Mouse (Mus musculus) midbrain, embryonic 14.5 days (tissue): ENCODE measurements around the gene Cpsf7. TPM values are rescaled to one million over a fixed set of nuclear protein-coding genes. Genes with fewer than 3 reads are reported as not detected.
A peak's percentile ranks its signal among the peaks of the same experiment; 100 is the strongest.

ENCODE experiments used
- ATAC-seq: fragments of 200-750 bp; cut with Nextera tagmentation; 2 replicates; pipeline ENCODE4 v1.8.0; 2017; ENCODE audit warnings: moderate number of reproducible peaks, moderate library complexity; ENCODE audit not compliant: low FRiP score, low TSS enrichment
- DNase-seq: peaks from one replicate; pipeline ENCODE4 v3.0.0-alpha.2; 2015
- H3K27ac ChIP-seq: fragments of 300-500 bp; sonication (generic); replicated peaks from 2 replicates; pipeline ENCODE4 v1.5.1; 2014; ENCODE audit warnings: mild to moderate bottlenecking, low read depth, low read length, moderate library complexity
- H3K27me3 ChIP-seq: fragments of 300-500 bp; sonication (generic); 2 replicates; pipeline ENCODE4 v1.6.1; 2014; ENCODE audit warnings: low read length, control low read depth, mixed read lengths; ENCODE audit not compliant: control insufficient read depth, insufficient read depth
- H3K36me3 ChIP-seq: fragments of 300-500 bp; sonication (generic); 2 replicates; pipeline ENCODE4 v1.6.1; 2014; ENCODE audit warnings: low read length, control low read depth; ENCODE audit not compliant: control insufficient read depth, insufficient read depth
- H3K4me1 ChIP-seq: fragments of 300-500 bp; sonication (generic); 2 replicates; pipeline ENCODE4 v1.6.1; 2014; ENCODE audit warnings: mild to moderate bottlenecking, antibody characterized with exemption, low read length, control low read depth; ENCODE audit not compliant: control insufficient read depth, insufficient read depth
- H3K4me2 ChIP-seq: fragments of 300-500 bp; sonication (generic); 2 replicates; pipeline ENCODE4 v1.6.1; 2014; ENCODE audit warnings: mild to moderate bottlenecking, low read length, moderate library complexity
- H3K4me3 ChIP-seq: fragments of 300-500 bp; sonication (generic); replicated peaks from 2 replicates; pipeline ENCODE4 v1.5.1; 2014; ENCODE audit warnings: low read depth, low read length
- H3K9ac ChIP-seq: fragments of 300-500 bp; sonication (generic); replicated peaks from 2 replicates; pipeline ENCODE4 v1.6.1; 2014; ENCODE audit warnings: mild to moderate bottlenecking, low read length, moderate library complexity
- H3K9me3 ChIP-seq: fragments of 300-500 bp; sonication (generic); 2 replicates; pipeline ENCODE4 v1.6.1; 2016; ENCODE audit warnings: low read length, control low read depth, mixed read lengths; ENCODE audit not compliant: control insufficient read depth
- WGBS: fragments of 180-500 bp; shearing (Covaris S2); extraction: QIAGEN DNeasy Blood & Tissue Kit; methylation state at CpG from one replicate; pipeline ENCODE4 v1.1.7; 2014; 5-methylcytosine and 5-hydroxymethylcytosine counted together
- polyA plus RNA-seq: library from polyadenylated mRNA; unstranded; fragments of >200 nt; fragmentation: Nextera tagmentation; extraction: Ambion mirVana; gene quantifications from 2 replicates; pipeline ENCODE4 v1.2.1, GENCODE M21; 2014

Gene Cpsf7
- polyA plus RNA-seq = 52.9 and 66.0 TPM in 2 replicates

DNA sequence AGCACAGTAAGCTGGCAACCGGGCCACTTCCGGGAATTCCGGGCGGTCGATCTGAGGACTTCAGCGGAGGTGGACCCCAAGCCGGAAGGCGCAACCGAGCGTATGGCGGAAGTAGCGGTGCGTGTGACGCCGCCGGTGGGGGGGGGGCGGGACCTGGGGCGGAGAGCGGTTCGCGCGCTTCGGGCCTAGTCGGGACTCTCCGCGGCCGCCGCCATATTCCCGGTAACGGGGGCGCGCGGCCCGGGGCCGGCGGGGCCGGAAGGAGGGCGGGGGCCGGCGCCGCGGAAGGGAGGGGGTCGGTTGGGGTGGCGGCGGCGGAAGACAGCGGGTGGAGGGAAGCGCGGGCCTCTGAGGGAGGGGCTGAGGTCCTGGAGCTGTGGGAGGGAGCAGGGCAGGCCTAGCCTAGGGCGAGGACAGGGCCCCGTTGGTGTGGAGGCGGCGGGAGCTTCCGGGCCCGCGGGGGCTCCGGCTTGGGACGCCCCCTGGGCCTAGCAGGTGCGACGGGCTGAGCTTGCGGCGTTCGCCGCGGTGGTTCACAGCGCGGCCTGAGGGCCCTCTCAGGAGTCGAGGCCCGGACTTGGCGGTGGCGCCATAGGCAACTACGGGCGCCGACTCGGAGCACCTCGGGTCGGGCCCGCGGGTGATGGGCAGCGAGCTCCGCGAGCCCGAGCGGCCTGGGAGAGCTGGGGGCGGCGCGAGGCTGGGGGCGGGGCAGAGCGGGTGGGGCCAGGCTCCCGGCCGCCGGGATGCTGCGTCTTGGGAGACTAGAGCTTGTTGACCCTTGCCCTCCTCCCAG is at the start of gene Cpsf7:
TSS of gene Cpsf7 (plus strand) at position 161 of the 796 bp plus-strand sequence.
- Histone ChIP-seq H3K9me3 (no peaks in the 10 kb centered on the region), H3K4me1 (peaks cover 17% of the 10 kb centered on the region), H3K4me3 (peak within 1 kb of the TSS; percentile 96), H3K27ac (peak within 1 kb of the TSS; percentile 94), H3K4me2 (peak within 1 kb of the TSS; percentile 75), H3K27me3 (no peaks in the 10 kb centered on the region), H3K9ac (peak within 1 kb of the TSS; percentile 94), H3K36me3 (peaks cover 13% of the 10 kb centered on the region)
- DNase-seq (peak; percentile 96), ATAC-seq (peak; percentile 92)
- WGBS = under 1% methylated on average over 86 of the region's 93 CpGs

DNA sequence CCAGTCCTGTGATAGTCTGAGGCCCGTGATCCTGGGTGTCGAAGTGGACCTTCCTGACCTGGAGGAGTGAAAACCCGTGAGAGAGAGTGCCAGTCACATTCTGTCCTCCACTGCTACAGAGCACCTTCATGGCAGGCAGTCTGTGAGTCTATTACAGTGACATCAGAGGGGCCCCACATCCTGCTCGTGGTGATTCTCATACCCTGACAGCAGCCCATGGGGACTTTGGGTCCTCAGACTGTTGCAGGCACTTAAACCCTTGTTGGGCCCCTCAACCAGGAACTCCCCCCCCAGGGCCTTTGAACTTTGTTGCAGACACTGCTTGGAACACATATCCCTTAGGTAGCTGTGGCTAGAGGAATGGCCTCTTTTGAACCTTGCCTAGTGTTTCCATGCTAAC is 45.5 kb upstream of the Cpsf7 start:
- DNase-seq (no peak), ATAC-seq (no peak)
- Histone ChIP-seq H3K9ac (no peak overlapping the region), H3K9me3 (no peaks in the 10 kb centered on the region), H3K27ac (no peak overlapping the region), H3K27me3 (no peaks in the 10 kb centered on the region), H3K4me2 (no peak overlapping the region), H3K4me1 (peaks cover 13% of the 10 kb centered on the region), H3K4me3 (no peak overlapping the region), H3K36me3 (no peaks in the 10 kb centered on the region)
- WGBS = 77% methylated on average over 4 of the region's 4 CpGs

DNA sequence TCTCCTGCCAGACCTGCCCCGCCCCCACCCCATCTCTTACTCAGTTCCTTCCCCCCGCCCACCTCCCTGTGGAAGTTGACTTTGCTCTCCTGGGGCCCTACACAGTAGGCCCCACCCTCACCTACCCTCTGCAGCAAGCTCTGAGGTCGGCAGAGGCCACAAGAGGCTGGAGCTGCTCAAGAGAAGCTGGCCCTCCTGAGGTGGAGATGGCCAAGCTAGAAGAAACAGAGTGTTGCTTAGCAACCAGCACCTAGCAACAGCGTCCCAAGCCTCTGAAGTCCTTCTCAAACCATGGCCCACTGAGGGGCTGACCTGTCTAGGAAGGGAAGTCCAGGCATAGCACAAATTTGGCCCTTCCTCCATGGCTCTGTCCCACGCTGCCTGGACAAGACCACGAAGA is 42.4 kb upstream of the Cpsf7 start, which contains the start of gene Ppp1r32:
TSS of gene Ppp1r32 (minus strand) at position 226 of the 400 bp plus-strand sequence.
- Histone ChIP-seq H3K36me3 (no peaks in the 10 kb centered on the region), H3K4me3 (no peak within 1 kb of the TSS), H3K27me3 (no peaks in the 10 kb centered on the region), H3K27ac (0 out of 2 replicates have a peak within 1 kb of the TSS, but pooled peaks have one; percentile 13), H3K9ac (no peak within 1 kb of the TSS), H3K4me1 (peaks cover 13% of the 10 kb centered on the region), H3K4me2 (0 out of 2 replicates have a peak within 1 kb of the TSS, but pooled peaks have one; percentile 5), H3K9me3 (no peaks in the 10 kb centered on the region)
- peak; percentile 46; the same call in 1 of the 2 replicates for ATAC-seq
- peak; percentile 78 for DNase-seq
- WGBS = 18% methylated on average over 6 of the region's 6 CpGs

DNA sequence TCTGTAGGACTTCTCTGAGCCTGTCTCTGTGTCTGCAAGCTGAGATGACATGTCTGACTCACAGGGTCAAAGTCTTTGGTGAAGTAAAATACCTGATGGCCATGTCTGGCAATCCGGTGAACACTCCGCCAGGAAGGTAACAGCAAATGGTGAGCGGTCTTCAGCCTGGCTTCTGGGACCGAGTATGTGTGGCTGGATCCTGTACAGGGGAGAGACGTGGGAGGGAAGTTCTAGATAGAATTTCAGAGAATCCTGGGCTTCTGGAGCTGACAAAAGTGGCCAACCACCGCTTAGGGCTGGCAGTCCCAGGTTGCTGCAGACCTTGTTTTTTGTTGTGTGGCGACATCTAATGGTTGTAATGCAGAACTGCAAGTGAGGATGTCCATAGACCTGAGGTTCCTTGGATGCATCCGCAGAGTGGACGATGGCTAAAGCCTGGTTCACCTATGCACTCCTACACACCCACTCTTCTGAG is 38.8 kb upstream of the Cpsf7 start:
- peak; percentile 82 for ATAC-seq

DNA sequence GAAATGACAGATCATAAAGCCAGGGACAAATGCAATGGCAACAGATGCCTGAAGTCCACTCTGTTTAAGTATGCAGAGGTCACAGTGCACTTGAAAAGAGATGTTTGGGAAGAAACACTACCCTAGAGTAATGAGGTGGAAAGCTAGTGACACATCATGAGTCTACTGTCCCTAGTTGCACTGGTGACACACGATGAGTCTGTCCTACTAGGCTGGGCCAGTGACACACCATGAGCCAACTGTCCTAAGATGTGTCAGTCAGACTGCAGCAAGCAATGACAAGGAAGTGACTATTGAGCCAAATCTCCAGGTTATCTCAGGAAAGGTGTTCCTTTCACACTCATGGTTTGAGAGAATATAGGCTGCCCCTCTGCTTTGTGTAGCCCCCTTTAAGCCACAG is 29.4 kb upstream of the Cpsf7 start:
- 97% methylated on average over 1 of the region's 1 CpGs for whole genome bisulfite sequencing
- DNase-seq (no peak), ATAC-seq (no peak)
- H3K4me3 ChIP-seq = no peak overlapping the region
- H3K4me2 ChIP-seq = no peak overlapping the region
- H3K9me3 ChIP-seq = no peaks in the 10 kb centered on the region
- H3K4me1 ChIP-seq = peaks cover 6% of the 10 kb centered on the region
- no peak overlapping the region for H3K27ac ChIP-seq
- peaks cover 13% of the 10 kb centered on the region for H3K36me3 ChIP-seq
- no peak overlapping the region for H3K9ac ChIP-seq
- H3K27me3 ChIP-seq = no peaks in the 10 kb centered on the region

More for the DNA sequence above, 38.8 kb upstream of the Cpsf7 start:
- WGBS = 19% methylated on average over 9 of the region's 9 CpGs
- DNase-seq = peak; percentile 90
- no peak overlapping the region for H3K27ac ChIP-seq
- no peaks in the 10 kb centered on the region for H3K27me3 ChIP-seq
- H3K9me3 ChIP-seq = no peaks in the 10 kb centered on the region
- no peaks in the 10 kb centered on the region for H3K36me3 ChIP-seq
- H3K9ac ChIP-seq = no peak overlapping the region
- H3K4me1 ChIP-seq = peaks cover 13% of the 10 kb centered on the region
- H3K4me3 ChIP-seq = no peak overlapping the region
- H3K4me2 ChIP-seq = no peak overlapping the region

DNA sequence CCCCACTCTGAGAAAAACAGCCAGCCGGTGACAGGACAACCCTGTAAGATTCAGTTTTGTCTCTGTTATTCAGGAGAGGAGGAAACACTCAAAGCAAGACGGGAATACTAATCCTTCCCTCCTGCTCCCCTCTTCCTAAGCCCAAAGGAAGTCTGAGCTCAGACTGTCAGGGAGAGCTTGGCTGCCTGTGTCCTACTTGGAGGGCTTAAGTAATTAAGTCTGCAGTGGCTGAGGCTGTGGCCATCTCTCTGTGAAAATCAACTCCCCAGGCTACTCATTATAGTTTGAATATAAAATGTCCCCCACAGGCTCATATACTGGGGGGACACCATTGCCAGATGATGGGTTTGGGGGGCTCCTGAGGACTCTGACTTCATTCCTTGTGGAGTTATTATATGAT is 28.1 kb upstream of the Cpsf7 start:
- 39% methylated on average over 2 of the region's 2 CpGs for WGBS
- H3K27ac ChIP-seq = peak overlapping the region; percentile 50
- ATAC-seq (peak; percentile 37; the same call in 1 of the 2 replicates), DNase-seq (peak; percentile 29)
- H3K4me3 ChIP-seq = no peak overlapping the region
- peaks cover 6% of the 10 kb centered on the region for H3K4me1 ChIP-seq
- no peak overlapping the region; the same call in 1 of the 2 replicates for H3K9ac ChIP-seq
- no peaks in the 10 kb centered on the region for H3K27me3 ChIP-seq
- no peak overlapping the region for H3K4me2 ChIP-seq
- H3K36me3 ChIP-seq = peaks cover 26% of the 10 kb centered on the region
- H3K9me3 ChIP-seq = no peaks in the 10 kb centered on the region

DNA sequence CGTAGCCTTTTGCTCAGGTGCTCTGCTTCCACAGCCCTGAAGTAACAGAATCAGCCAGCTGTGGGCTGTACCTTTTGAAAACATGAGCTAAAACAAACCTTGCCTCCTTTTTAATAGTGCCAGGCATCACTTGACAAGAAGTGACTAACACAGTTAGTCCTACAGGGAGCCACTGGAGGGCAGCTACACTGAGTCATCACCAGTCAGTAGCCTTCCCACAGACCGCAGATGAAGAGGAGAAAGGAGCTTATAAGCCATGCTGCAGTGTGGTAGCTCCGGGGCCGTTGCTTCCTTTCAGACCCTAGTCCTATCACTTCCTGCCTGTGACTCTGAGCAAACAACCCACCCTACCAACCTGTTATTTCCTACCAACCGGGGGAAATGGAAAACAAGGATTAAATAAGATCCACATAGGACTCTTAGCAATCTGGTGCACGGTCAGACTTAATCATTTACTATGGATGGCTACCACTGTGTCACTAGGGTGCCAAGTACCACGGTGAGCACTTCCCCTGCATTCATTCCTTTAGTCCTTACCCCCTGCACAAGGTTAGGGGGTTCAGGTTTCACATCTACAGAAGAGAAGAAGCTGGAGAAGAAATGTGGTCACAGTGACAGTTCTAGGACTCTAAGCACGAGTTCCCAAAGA is 27.4 kb upstream of the Cpsf7 start:
- H3K4me3 ChIP-seq = no peak overlapping the region
- H3K27me3 ChIP-seq = no peaks in the 10 kb centered on the region
- DNase-seq = no peak

DNA sequence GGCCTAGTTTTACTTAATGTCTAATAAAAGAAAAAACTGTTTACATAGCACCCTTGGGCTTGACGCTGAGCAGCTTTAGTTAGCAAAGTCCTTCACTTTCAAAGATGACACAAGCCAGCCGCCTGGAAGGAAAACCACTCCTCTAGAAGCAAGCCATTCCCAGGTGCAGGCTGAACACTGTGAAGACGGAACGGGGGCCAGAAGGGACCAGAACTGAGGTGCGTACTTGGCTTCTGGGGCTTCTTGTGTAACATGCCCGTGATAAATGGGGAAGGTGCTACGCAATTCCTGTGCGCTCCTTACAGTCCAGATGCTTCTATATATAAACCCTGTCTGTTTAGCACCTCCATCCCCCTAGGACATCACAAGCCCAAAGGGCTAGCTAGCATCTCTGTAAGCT is 24.5 kb upstream of the Cpsf7 start:
- DNase-seq = no peak
- no peaks in the 10 kb centered on the region for H3K27me3 ChIP-seq
- 95% methylated on average over 8 of the region's 8 CpGs for WGBS

More for the DNA sequence above, 27.4 kb upstream of the Cpsf7 start:
- peak overlapping the region; percentile 50; the same call in 1 of the 2 replicates for H3K27ac ChIP-seq
- peaks cover 28% of the 10 kb centered on the region for H3K36me3 ChIP-seq
- ATAC-seq = no peak
- 55% methylated on average over 8 of the region's 8 CpGs for WGBS
- H3K9ac ChIP-seq = no peak overlapping the region
- H3K4me1 ChIP-seq = peaks cover 6% of the 10 kb centered on the region
- no peaks in the 10 kb centered on the region for H3K9me3 ChIP-seq
- H3K4me2 ChIP-seq = no peak overlapping the region

More for the DNA sequence above, 24.5 kb upstream of the Cpsf7 start:
- H3K4me1 ChIP-seq = peaks cover 6% of the 10 kb centered on the region
- H3K4me2 ChIP-seq = no peak overlapping the region
- ATAC-seq = no peak
- H3K4me3 ChIP-seq = no peak overlapping the region
- no peak overlapping the region for H3K9ac ChIP-seq
- no peaks in the 10 kb centered on the region for H3K9me3 ChIP-seq
- no peak overlapping the region for H3K27ac ChIP-seq
- H3K36me3 ChIP-seq = peaks cover 42% of the 10 kb centered on the region
